Mouse (Mus musculus) heart, adult 11 months (tissue): ENCODE results near the gene Gm9970.
A peak's percentile ranks its signal among the peaks of the same experiment; 100 is the strongest.

ENCODE experiments used
- DNase-seq: peaks from one replicate; pipeline ENCODE4 v3.0.0; 2022

Gm9970 gene

GRCm38 (mm10) chr5:31240637-31241521 is at the start of gene Gm9970, which contains the start of gene Nrbp1:
Gm9970 (minus strand) TSS chr5:31241232.
Nrbp1 (plus strand) TSS chr5:31240864.
- DNase-seq, result peak; percentile 100

DNA sequence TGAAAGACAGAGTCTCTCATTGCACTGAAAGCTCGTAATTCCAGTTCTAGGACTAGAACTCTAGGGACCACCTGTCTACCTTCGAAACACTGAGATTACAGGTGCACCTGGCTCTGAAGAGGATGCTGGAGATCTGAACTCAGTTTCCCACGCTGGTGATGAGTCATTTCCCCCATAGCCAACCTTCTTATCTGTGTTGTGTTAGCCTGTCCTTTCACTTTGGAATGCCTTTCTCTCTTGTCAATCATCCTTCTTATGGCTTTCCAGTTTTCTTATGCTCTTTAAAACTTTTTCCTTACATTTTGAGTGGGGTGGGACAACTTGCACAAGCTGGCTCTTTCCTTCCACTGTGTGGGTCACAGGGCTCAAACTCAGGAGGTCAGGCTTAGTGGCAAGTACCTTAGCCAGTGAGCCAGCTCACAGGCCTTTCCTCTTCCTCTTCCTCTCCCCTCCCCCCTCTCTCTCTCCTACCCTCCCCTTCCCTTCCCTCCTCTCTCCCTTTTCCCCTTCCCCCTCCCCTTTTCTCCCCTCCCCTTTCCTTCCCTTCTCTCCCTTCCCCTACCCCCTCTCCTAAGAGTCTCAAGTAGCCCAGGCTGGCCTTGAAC is 48.7 kb upstream of the Gm9970 start:
- DNase-seq, result peak; percentile 66

DNA sequence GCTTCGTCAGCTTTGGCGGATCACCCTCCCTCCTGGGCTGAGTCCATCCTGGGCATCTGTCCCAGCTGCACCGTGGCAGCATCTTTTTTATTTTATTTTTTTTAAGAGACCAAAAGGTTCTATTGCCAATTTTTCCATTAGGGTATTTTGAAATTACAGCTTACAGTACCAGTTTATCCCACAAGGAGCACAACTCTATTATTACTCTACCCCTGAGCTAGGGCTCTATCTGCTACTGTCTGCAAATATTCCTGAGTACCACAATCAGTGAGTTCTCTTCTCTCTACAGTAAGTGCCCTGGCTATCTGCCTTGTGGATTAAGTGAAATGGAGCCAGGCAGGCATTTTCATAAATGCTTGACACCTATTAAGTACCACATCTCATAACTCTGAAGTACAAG is 47.6 kb upstream of the Gm9970 start:
- DNase-seq, result peak; percentile 63

GRCm38 (mm10) chr5:31288225-31288624 is 47.2 kb upstream of the Gm9970 start:
- DNase-seq, result peak; percentile 86

- DNase-seq, result peak; percentile 79
Observed at GRCm38 (mm10) chr5:31279245-31279988, 38.4 kb upstream of the Gm9970 start.

- no peak for DNase-seq
Observed at GRCm38 (mm10) chr5:31273018-31273417, 32.0 kb upstream of the Gm9970 start.

- no peak for DNase-seq
Observed at GRCm38 (mm10) chr5:31267686-31268085, 26.7 kb upstream of the Gm9970 start.

- peak; percentile 92 for DNase-seq
Observed at GRCm38 (mm10) chr5:31266101-31266500, 25.1 kb upstream of the Gm9970 start.

- DNase-seq, result peak; percentile 93
Observed at GRCm38 (mm10) chr5:31257616-31258015, 16.6 kb upstream of the Gm9970 start.

DNA sequence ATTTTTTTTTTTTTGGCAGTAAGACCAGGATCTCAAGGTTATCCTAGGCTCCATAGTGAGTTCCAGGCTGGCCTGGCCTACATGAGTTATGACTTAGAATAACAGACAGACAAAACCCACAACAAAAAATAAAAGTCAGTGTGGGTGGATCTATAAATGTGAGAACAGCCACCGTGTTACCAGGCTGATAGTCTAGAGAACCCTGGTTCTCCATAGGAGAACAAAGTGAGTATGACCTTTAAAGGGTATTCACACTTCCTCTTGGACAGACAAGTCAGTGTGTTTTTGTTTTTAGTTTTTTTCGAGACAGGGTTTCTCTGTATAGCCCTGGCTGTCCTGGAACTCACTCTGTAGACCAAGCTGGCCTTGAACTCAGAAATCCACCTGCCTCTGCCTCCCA is 14.9 kb upstream of the Gm9970 start:
- no peak for DNase-seq

GRCm38 (mm10) chr5:31255381-31255780 is 14.3 kb upstream of the Gm9970 start:
- peak; percentile 74 for DNase-seq

DNA sequence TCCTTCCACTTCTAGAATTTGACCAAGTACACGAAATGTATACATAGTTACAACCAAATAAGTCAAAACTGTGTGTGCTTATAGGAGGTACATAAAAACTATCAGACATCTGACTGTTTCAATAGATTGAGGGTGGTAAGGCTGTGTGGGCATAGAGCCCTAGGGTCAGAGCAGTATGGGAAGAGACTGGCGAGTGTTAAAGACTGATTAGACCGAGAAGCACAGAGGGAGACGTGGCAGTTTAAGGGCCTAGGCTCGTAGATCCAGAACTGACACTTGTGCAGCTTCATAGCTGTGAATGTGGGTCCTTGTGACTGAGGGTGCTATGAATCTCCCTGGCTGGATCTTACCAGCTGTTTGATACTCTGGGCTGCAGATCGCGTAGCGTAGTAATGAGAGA is 13.9 kb upstream of the Gm9970 start:
- DNase-seq, result no peak

DNA sequence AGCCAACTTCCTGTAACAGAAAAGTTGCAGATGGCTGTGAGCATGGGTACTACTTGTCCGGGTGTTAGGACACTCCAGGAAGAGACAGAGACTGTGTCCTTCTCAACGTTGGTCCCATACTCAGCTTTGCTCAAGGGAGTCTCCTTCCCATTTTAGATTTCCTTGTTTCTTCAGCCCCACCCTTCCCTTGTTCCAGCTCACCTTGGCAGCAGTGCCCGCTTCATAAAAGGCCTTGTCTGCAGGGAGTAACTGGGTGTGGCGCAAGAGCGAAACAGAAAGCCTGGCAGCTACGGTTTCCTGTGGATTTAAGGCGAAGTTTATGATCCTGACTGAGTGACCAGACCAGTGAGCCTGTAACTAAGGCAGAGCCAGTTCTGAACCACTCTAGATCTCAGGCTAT is 13.4 kb upstream of the Gm9970 start:
- peak; percentile 98 for DNase-seq

GRCm38 (mm10) chr5:31253806-31254205 is 12.8 kb upstream of the Gm9970 start:
- peak; percentile 94 for DNase-seq

- DNase-seq, result peak; percentile 90
Observed at GRCm38 (mm10) chr5:31252795-31253545, 11.9 kb upstream of the Gm9970 start.

GRCm38 (mm10) chr5:31252151-31252550 is 11.1 kb upstream of the Gm9970 start:
- peak; percentile 85 for DNase-seq

- peak; percentile 94 for DNase-seq
Observed at GRCm38 (mm10) chr5:31251541-31252101, 10.6 kb upstream of the Gm9970 start, which contains the start of gene Krtcap3. Krtcap3 (plus strand) TSS chr5:31251691.

GRCm38 (mm10) chr5:31250716-31251115 is 9.7 kb upstream of the Gm9970 start:
- DNase-seq, result no peak

GRCm38 (mm10) chr5:31242191-31242590 is 1.2 kb upstream of the Gm9970 start:
- DNase-seq, result peak; percentile 64

GRCm38 (mm10) chr5:31241522-31242034 is 546 bp upstream of the Gm9970 start:
- DNase-seq, result no peak

DNA sequence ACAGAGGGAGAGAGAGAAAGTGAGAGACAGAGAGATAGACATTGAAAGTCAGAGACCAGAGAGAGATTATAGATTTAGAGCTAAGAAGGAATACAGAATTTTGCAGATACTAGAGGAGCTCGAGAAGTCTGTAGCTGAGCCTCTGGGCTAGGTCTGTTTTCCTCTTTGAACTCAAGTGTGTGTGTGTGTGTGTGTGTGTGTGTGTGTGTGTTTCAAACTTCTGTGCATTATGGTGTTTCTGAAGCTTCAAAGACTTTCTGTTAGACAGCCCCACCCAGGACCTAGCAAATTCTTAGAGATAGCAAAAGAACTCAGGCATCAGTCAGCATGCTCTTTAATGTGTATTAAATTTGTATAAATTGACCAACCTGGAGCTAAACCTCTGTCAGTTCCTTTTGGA is 14.4 kb downstream of the Gm9970 start:
- DNase-seq, result no peak

GRCm38 (mm10) chr5:31222696-31223095 is 18.3 kb downstream of the Gm9970 start:
- DNase-seq, result peak; percentile 83
